Mouse (Mus musculus): ENCODE measurements around the gene Dusp15.

The Dusp15 gene

GRCm38 (mm10) chr2:152916111-152916510 lies 35.4 kb downstream of the Dusp15 start:
- ChIA-PET POLR2A (interaction anchor here in 1 of 4 experiments (0.6 to 1.0 kb wide), 2 partner anchors 34 to 583 kb away, joined by 3 to 4 read pairs; no protein-coding TSS in a partner anchor), CTCF (interaction anchor here (0.6 to 2.0 kb wide), 10 partner anchors 17 to 227 kb away, joined by 3 to 16 read pairs (median 4); partner anchors contain the start of gene Foxs1 (in 2 of the 4))

- CTCF ChIA-PET = interaction anchor here (0.6 to 2.0 kb wide), 15 partner anchors 11 to 789 kb away, joined by 3 to 16 read pairs (median 3); partner anchors contain the start of gene Foxs1 (in 2 of the 4)
Measured at GRCm38 (mm10) chr2:152915453-152915852, 36.0 kb downstream of the Dusp15 start.

GRCm38 (mm10) chr2:152914310-152915120 lies 37.0 kb downstream of the Dusp15 start:
- ChIA-PET CTCF (interaction anchor here (0.6 to 2.0 kb wide), 19 partner anchors 10 to 500 kb away, joined by 3 to 16 read pairs (median 3); partner anchors contain the start of gene Foxs1 (in 1 of the 4)), POLR2A (interaction anchor here in 3 of 4 experiments (0.6 to 1.4 kb wide), 5 partner anchors 9 to 1638 kb away, joined by 3 to 5 read pairs (median 3); no protein-coding TSS in a partner anchor)

More at GRCm38 (mm10) chr2:152915453-152915852, 36.0 kb downstream of the Dusp15 start:
- POLR2A ChIA-PET = interaction anchor here in 3 of 4 experiments (1.1 to 1.4 kb wide), 3 partner anchors 8 to 228 kb away, joined by 3 to 4 read pairs (median 3); no protein-coding TSS in a partner anchor

- ChIA-PET CTCF (interaction anchor here in 2 of 4 experiments (0.6 to 0.7 kb wide), 2 partner anchors 114 to 254 kb away, joined by 3 to 4 read pairs; no protein-coding TSS in a partner anchor), POLR2A (interaction anchor here in 3 of 4 experiments (0.5 to 1.4 kb wide), 4 partner anchors 20 to 155 kb away, joined by 3 to 4 read pairs (median 3); partner anchors contain the start of gene Foxs1 (in 1 of the 3))
Measured at GRCm38 (mm10) chr2:152913471-152913870, 38.0 kb downstream of the Dusp15 start.

GRCm38 (mm10) chr2:152911432-152911831 lies 40.1 kb downstream of the Dusp15 start:
- ChIA-PET POLR2A (interaction anchor here in 2 of 4 experiments (0.6 to 1.0 kb wide), 2 partner anchors 12 to 144 kb away, joined by 3 to 5 read pairs; no protein-coding TSS in a partner anchor), CTCF (interaction anchor here in 2 of 4 experiments (0.6 to 1.3 kb wide), 3 partner anchors 22 to 242 kb away, joined by 3 read pairs; partner anchors contain the start of gene H13 (in 1 of the 2))

- ChIA-PET CTCF (interaction anchor here in 1 of 4 experiments (1.1 to 1.3 kb wide), 2 partner anchors 23 to 242 kb away, joined by 3 read pairs; partner anchors contain the start of gene H13), POLR2A (interaction anchor here in 2 of 4 experiments (0.6 to 1.0 kb wide), 2 partner anchors 12 to 145 kb away, joined by 3 to 5 read pairs; no protein-coding TSS in a partner anchor)
Measured at GRCm38 (mm10) chr2:152911031-152911430, 40.5 kb downstream of the Dusp15 start, which contains the start of gene Mylk2. Gene Mylk2, plus strand, starts transcription at chr2:152911352.

GRCm38 (mm10) chr2:152909848-152910247 lies 41.6 kb downstream of the Dusp15 start:
- ChIA-PET CTCF (interaction anchor here in 2 of 4 experiments (0.6 to 0.9 kb wide), 2 partner anchors 23 to 173 kb away, joined by 3 read pairs; partner anchors contain the start of gene Foxs1 (in 1 of the 2)), POLR2A (no interaction called here)

GRCm38 (mm10) chr2:152907114-152907943 lies 44.2 kb downstream of the Dusp15 start:
- ChIA-PET CTCF (interaction anchor here in 1 of 4 experiments (0.6 kb wide), 1 partner anchor 43 kb away, joined by 6 read pairs; no protein-coding TSS in a partner anchor), POLR2A (interaction anchor here in 2 of 4 experiments (0.6 to 1.5 kb wide), 4 partner anchors 9 to 60 kb away, joined by 3 to 5 read pairs (median 4); no protein-coding TSS in a partner anchor)

- CTCF ChIA-PET = interaction anchor here in 1 of 4 experiments (0.6 kb wide), 2 partner anchors 44 to 207 kb away, joined by 3 to 6 read pairs; no protein-coding TSS in a partner anchor
- POLR2A ChIA-PET = interaction anchor here in 2 of 4 experiments (0.6 to 1.5 kb wide), 4 partner anchors 8 to 59 kb away, joined by 3 to 5 read pairs (median 4); no protein-coding TSS in a partner anchor
Measured at GRCm38 (mm10) chr2:152906274-152907037, 45.0 kb downstream of the Dusp15 start.

- CTCF ChIA-PET = interaction anchor here in 3 of 4 experiments (0.6 to 1.3 kb wide), 9 partner anchors 9 to 894 kb away, joined by 3 to 5 read pairs (median 3); no protein-coding TSS in a partner anchor
- POLR2A ChIA-PET = interaction anchor here (0.6 to 2.1 kb wide), 10 partner anchors 9 to 1800 kb away, joined by 3 to 12 read pairs (median 4); no protein-coding TSS in a partner anchor
Measured at GRCm38 (mm10) chr2:152905036-152905829, 46.3 kb downstream of the Dusp15 start.

GRCm38 (mm10) chr2:152904127-152904643 lies 47.3 kb downstream of the Dusp15 start:
- CTCF ChIA-PET = interaction anchor here (0.6 to 1.3 kb wide), 4 partner anchors 11 to 239 kb away, joined by 3 to 6 read pairs (median 3); no protein-coding TSS in a partner anchor
- POLR2A ChIA-PET = interaction anchor here (0.5 to 2.1 kb wide), 12 partner anchors 8 to 1801 kb away, joined by 3 to 12 read pairs (median 3); partner anchors contain the start of gene Tcf15 (in 1 of the 4)

- CTCF ChIA-PET = no interaction called here
- POLR2A ChIA-PET = interaction anchor here in 3 of 4 experiments (0.6 to 1.8 kb wide), 5 partner anchors 9 to 564 kb away, joined by 3 to 4 read pairs (median 3); no protein-coding TSS in a partner anchor
Measured at GRCm38 (mm10) chr2:152903586-152903985, 47.9 kb downstream of the Dusp15 start.

- ChIA-PET CTCF (interaction anchor here in 2 of 4 experiments (0.6 to 0.7 kb wide), 3 partner anchors 33 to 255 kb away, joined by 4 to 9 read pairs (median 4); no protein-coding TSS in a partner anchor), POLR2A (interaction anchor here in 2 of 4 experiments (0.6 to 0.8 kb wide), 2 partner anchors 31 to 492 kb away, joined by 3 to 4 read pairs; partner anchors contain the start of gene Foxs1 (in 1 of the 2))
Measured at GRCm38 (mm10) chr2:152902658-152903057, 48.8 kb downstream of the Dusp15 start.

GRCm38 (mm10) chr2:152901296-152901695 lies 50.2 kb downstream of the Dusp15 start:
- ChIA-PET CTCF (no interaction called here), POLR2A (no interaction called here)

GRCm38 (mm10) chr2:152899011-152899410 lies 52.5 kb downstream of the Dusp15 start:
- POLR2A ChIA-PET = no interaction called here
- CTCF ChIA-PET = interaction anchor here in 3 of 4 experiments (0.5 to 1.2 kb wide), 3 partner anchors 16 to 332 kb away, joined by 3 to 6 read pairs (median 4); no protein-coding TSS in a partner anchor
